Mouse (Mus musculus) embryonic fibroblast, embryonic 13.5 days (primary cell): ENCODE measurements around the gene Pdzd3. TPM values are rescaled to one million over a fixed set of nuclear protein-coding genes. Genes with fewer than 3 reads are reported as not detected.

Experiments used
- H3K27ac ChIP-seq: 2 replicates; pipeline ENCODE4 v1.5.1; 2012; ENCODE audit warnings: low read length, control low read depth, inconsistent platforms; ENCODE audit not compliant: insufficient read depth
- H3K4me1 ChIP-seq: 2 replicates; pipeline ENCODE4 v1.6.1; 2011; ENCODE audit warnings: low read length; ENCODE audit not compliant: control insufficient read depth, insufficient read depth
- H3K4me3 ChIP-seq: 2 replicates; pipeline ENCODE4 v1.5.1; 2011; ENCODE audit warnings: mild to moderate bottlenecking, control low read depth, low read length; ENCODE audit not compliant: insufficient read depth
- CTCF ChIP-seq: IDR thresholded peaks from 2 replicates; pipeline ENCODE4 v1.5.1; 2011; ENCODE audit warnings: mild to moderate bottlenecking, control low read depth, low read length, moderate library complexity, borderline replicate concordance; ENCODE audit not compliant: insufficient read depth
- POLR2A ChIP-seq: IDR thresholded peaks from 2 replicates; pipeline ENCODE4 v1.6.1; 2011; ENCODE audit warnings: low read depth, mild to moderate bottlenecking, control low read depth, low read length, moderate library complexity
- polyA plus RNA-seq: library from polyadenylated mRNA; stranded (reverse); fragments of >200 nt; gene quantifications from 2 replicates; pipeline ENCODE4 v1.2.4, GENCODE M21; 2011; ENCODE audit warnings: low read depth; ENCODE audit not compliant: missing spikeins, insufficient read length

Pdzd3 gene
- polyA plus RNA-seq, 1 experiment = not detected

- no peak overlapping the region for H3K4me3 ChIP-seq
- peaks cover 6% of the 10 kb centered on the region; the same call in 1 of the 2 replicates for H3K4me1 ChIP-seq
- TF ChIP-seq POLR2A (no peak), CTCF (no peak)
- no peak overlapping the region for H3K27ac ChIP-seq
Observed at GRCm38 (mm10) chr9:44207840-44208239, 43.4 kb downstream of the Pdzd3 start.

GRCm38 (mm10) chr9:44200458-44200857 is 50.8 kb downstream of the Pdzd3 start:
- TF ChIP-seq POLR2A = no peak
- TF ChIP-seq CTCF = no peak
- Histone ChIP-seq H3K27ac (no peak overlapping the region), H3K4me3 (no peak overlapping the region), H3K4me1 (0 out of 2 replicates have a peak, but pooled peaks cover 2% of the 10 kb centered on the region)

- H3K27ac ChIP-seq = no peak overlapping the region
- H3K4me1 ChIP-seq = 0 out of 2 replicates have a peak, but pooled peaks cover 2% of the 10 kb centered on the region
- no peak overlapping the region for H3K4me3 ChIP-seq
- TF ChIP-seq POLR2A (no peak), CTCF (no peak)
Observed at GRCm38 (mm10) chr9:44199580-44199979, 51.7 kb downstream of the Pdzd3 start.

- H3K4me1 ChIP-seq = 0 out of 2 replicates have a peak, but pooled peaks cover 2% of the 10 kb centered on the region
- no peak overlapping the region for H3K4me3 ChIP-seq
- TF ChIP-seq CTCF = no peak
- no peak for TF ChIP-seq POLR2A
- H3K27ac ChIP-seq = no peak overlapping the region
Observed at GRCm38 (mm10) chr9:44199166-44199565, 52.1 kb downstream of the Pdzd3 start.

Other genes starting within 250 kb of the Pdzd3 start
- gene Thy1, start 208.1 kb downstream of the Pdzd3 start, polyA plus RNA-seq = 930 and 1,281 TPM in 2 replicates
- 6.5 and 6.6 TPM in 2 replicates for gene Usp2, start 184.4 kb downstream of the Pdzd3 start, polyA plus RNA-seq
- 0.12 TPM in 1 of 2 replicates, not detected in the other for gene Mfrp, start 149.7 kb downstream of the Pdzd3 start, polyA plus RNA-seq
- 25.4 and 36.4 TPM in 2 replicates for gene C1qtnf5, start 144.2 kb downstream of the Pdzd3 start, polyA plus RNA-seq
- gene Gm49380, start 138.0 kb downstream of the Pdzd3 start, polyA plus RNA-seq = 0.21 and 0.25 TPM in 2 replicates
- gene Rnf26, start 138.0 kb downstream of the Pdzd3 start, polyA plus RNA-seq = 40.2 and 46.0 TPM in 2 replicates
- 66.4 and 124 TPM in 2 replicates for gene Mcam, start 117.0 kb downstream of the Pdzd3 start, polyA plus RNA-seq
- 44.1 and 47.7 TPM in 2 replicates for gene Cbl, start 17.4 kb downstream of the Pdzd3 start, polyA plus RNA-seq
- not detected in 2 replicates for gene Ccdc153, start 10.8 kb downstream of the Pdzd3 start, polyA plus RNA-seq
- 5.9 and 6.6 TPM in 2 replicates for gene Nlrx1, start 17.1 kb upstream of the Pdzd3 start, polyA plus RNA-seq
- gene Abcg4, start 37.1 kb upstream of the Pdzd3 start, polyA plus RNA-seq = 1.0 and 1.6 TPM in 2 replicates
- gene Hinfp, start 54.2 kb upstream of the Pdzd3 start, polyA plus RNA-seq = 13.4 and 16.4 TPM in 2 replicates
- gene C2cd2l, start 68.8 kb upstream of the Pdzd3 start, polyA plus RNA-seq = 9.4 and 10.5 TPM in 2 replicates
- gene Dpagt1, start 74.5 kb upstream of the Pdzd3 start, polyA plus RNA-seq = 39.7 and 54.7 TPM in 2 replicates
- 50.9 and 74.7 TPM in 2 replicates for gene H2afx, start 83.2 kb upstream of the Pdzd3 start, polyA plus RNA-seq
- gene Hmbs, start 92.8 kb upstream of the Pdzd3 start, polyA plus RNA-seq = 46.8 and 51.9 TPM in 2 replicates
- 33.8 and 35.4 TPM in 2 replicates for gene Vps11, start 110.2 kb upstream of the Pdzd3 start, polyA plus RNA-seq
- gene Hyou1, start 128.0 kb upstream of the Pdzd3 start, polyA plus RNA-seq = 88.7 and 101 TPM in 2 replicates
- gene Slc37a4, start 145.4 kb upstream of the Pdzd3 start, polyA plus RNA-seq = 7.0 and 7.7 TPM in 2 replicates
- gene Rps25, start 155.7 kb upstream of the Pdzd3 start, polyA plus RNA-seq = 2,978 and 3,912 TPM in 2 replicates
- gene Trappc4, start 156.1 kb upstream of the Pdzd3 start, polyA plus RNA-seq = 104 and 112 TPM in 2 replicates
- gene Ccdc84, start 167.1 kb upstream of the Pdzd3 start, polyA plus RNA-seq = 10.2 and 13.4 TPM in 2 replicates
- gene Foxr1, start 189.7 kb upstream of the Pdzd3 start, polyA plus RNA-seq = not detected in 2 replicates
- gene Upk2, start 203.5 kb upstream of the Pdzd3 start, polyA plus RNA-seq = not detected in 2 replicates
- 56.0 and 61.6 TPM in 2 replicates for gene Bcl9l, start 231.4 kb upstream of the Pdzd3 start, polyA plus RNA-seq